Mouse (Mus musculus) heart, embryonic 16.5 days (tissue): ENCODE results near the gene Irs3. TPM values are rescaled to one million over a fixed set of nuclear protein-coding genes. Genes with fewer than 3 reads are reported as not detected.

Experiments used
- ATAC-seq: fragments of 200-750 bp; cut with Nextera tagmentation; replicated peaks from 2 replicates; pipeline ENCODE4 v1.8.0; 2017; ENCODE audit warnings: moderate number of reproducible peaks; ENCODE audit not compliant: insufficient read depth, low FRiP score; ENCODE audit errors: extremely low read depth
- H3K27ac ChIP-seq: fragments of 300-500 bp; sonication (generic); 2 replicates; pipeline ENCODE4 v1.5.1; 2014; ENCODE audit warnings: mild to moderate bottlenecking, low read length, control low read depth, moderate library complexity
- H3K27me3 ChIP-seq: fragments of 300-500 bp; sonication (generic); 2 replicates; pipeline ENCODE4 v1.6.1; 2014; ENCODE audit warnings: low read length, mixed read lengths; ENCODE audit not compliant: control insufficient read depth, insufficient read depth
- H3K36me3 ChIP-seq: fragments of 300-500 bp; sonication (generic); 2 replicates; pipeline ENCODE4 v1.6.1; 2014; ENCODE audit not compliant: control insufficient read depth, insufficient read depth
- H3K4me1 ChIP-seq: fragments of 300-500 bp; sonication (generic); 2 replicates; pipeline ENCODE4 v1.6.1; 2014; ENCODE audit warnings: low read length, mixed read lengths; ENCODE audit not compliant: control insufficient read depth, insufficient read depth
- H3K4me2 ChIP-seq: fragments of 300-500 bp; sonication (generic); 2 replicates; pipeline ENCODE4 v1.6.1; 2014; ENCODE audit warnings: low read depth, mild to moderate bottlenecking, control low read depth, low read length
- H3K4me3 ChIP-seq: fragments of 300-500 bp; sonication (generic); 2 replicates; pipeline ENCODE4 v1.5.1; 2014; ENCODE audit warnings: mild to moderate bottlenecking, control low read depth, low read length
- H3K9ac ChIP-seq: fragments of 300-500 bp; sonication (generic); 2 replicates; pipeline ENCODE4 v1.6.1; 2014; ENCODE audit warnings: low read length, control low read depth
- H3K9me3 ChIP-seq: fragments of 300-500 bp; sonication (generic); replicated peaks from 2 replicates; pipeline ENCODE4 v1.6.1; 2016; ENCODE audit warnings: low read length; ENCODE audit not compliant: control insufficient read depth
- WGBS: fragments of 180-500 bp; shearing (Covaris S2); extraction: QIAGEN DNeasy Blood & Tissue Kit; methylation state at CpG from one replicate; pipeline ENCODE4 v1.1.7; 2014; 5-methylcytosine and 5-hydroxymethylcytosine counted together
- polyA plus RNA-seq: library from polyadenylated mRNA; unstranded; fragments of >200 nt; fragmentation: Nextera tagmentation; extraction: Ambion mirVana; gene quantifications from 2 replicates; pipeline ENCODE4 v1.2.1, GENCODE M21; 2015

Gene Irs3
- polyA plus RNA-seq, 1 experiment from 2014 or later: 0.20 TPM

- H3K9me3 ChIP-seq: no peaks in the 10 kb centered on the region
- no peak overlapping the region for H3K4me3 ChIP-seq
- ATAC-seq: no peak
- H3K36me3 ChIP-seq: peaks cover 5% of the 10 kb centered on the region
- no peak overlapping the region for H3K9ac ChIP-seq
- H3K4me1 ChIP-seq: peaks cover 24% of the 10 kb centered on the region
- H3K4me2 ChIP-seq: no peak overlapping the region
- H3K27me3 ChIP-seq: no peaks in the 10 kb centered on the region
- WGBS: 97% methylated on average over 1 of the region's 1 CpGs
- H3K27ac ChIP-seq: peak overlapping the region; percentile 23
These were observed 24.7 kb upstream of the Irs3 start for GRCm38 (mm10) chr5:137670240-137670639.

- no peak overlapping the region for H3K4me3 ChIP-seq
- peak overlapping the region; percentile 41; the same call in 1 of the 2 replicates for H3K9ac ChIP-seq
- H3K4me1 ChIP-seq: peaks cover 24% of the 10 kb centered on the region
- WGBS: 39% methylated on average over 10 of the region's 10 CpGs
- peak overlapping the region; percentile 30; the same call in 1 of the 2 replicates for H3K4me2 ChIP-seq
- ATAC-seq: peak; percentile 18; the same call in 1 of the 2 replicates
- peak overlapping the region; percentile 26 for H3K27ac ChIP-seq
- no peaks in the 10 kb centered on the region for H3K27me3 ChIP-seq
- no peaks in the 10 kb centered on the region for H3K9me3 ChIP-seq
- H3K36me3 ChIP-seq: peaks cover 7% of the 10 kb centered on the region
These were observed 23.5 kb upstream of the Irs3 start for GRCm38 (mm10) chr5:137668971-137669370.

- Histone ChIP-seq H3K27me3 (no peaks in the 10 kb centered on the region), H3K9ac (no peak overlapping the region), H3K4me1 (no peaks in the 10 kb centered on the region), H3K27ac (no peak overlapping the region), H3K9me3 (peaks cover 2% of the 10 kb centered on the region; the same call in 1 of the 2 replicates), H3K36me3 (peaks cover 27% of the 10 kb centered on the region), H3K4me3 (no peak overlapping the region), H3K4me2 (no peak overlapping the region)
- WGBS: 61% methylated on average over 9 of the region's 9 CpGs
- no peak for ATAC-seq
These were observed 17.5 kb upstream of the Irs3 start for GRCm38 (mm10) chr5:137663057-137663456.

- Histone ChIP-seq H3K36me3 (peaks cover 24% of the 10 kb centered on the region), H3K4me2 (no peak overlapping the region), H3K4me1 (no peaks in the 10 kb centered on the region), H3K4me3 (no peak overlapping the region), H3K27me3 (no peaks in the 10 kb centered on the region), H3K9ac (no peak overlapping the region), H3K27ac (peak overlapping the region; percentile 42), H3K9me3 (peaks cover 2% of the 10 kb centered on the region; the same call in 1 of the 2 replicates)
- no peak for ATAC-seq
- 74% methylated on average over 6 of the region's 6 CpGs for WGBS
These were observed 14.7 kb upstream of the Irs3 start for GRCm38 (mm10) chr5:137660064-137660688.

- peak; percentile 49 for ATAC-seq
- H3K27ac ChIP-seq: no peak overlapping the region
- no peaks in the 10 kb centered on the region for H3K27me3 ChIP-seq
- peaks cover 2% of the 10 kb centered on the region; the same call in 1 of the 2 replicates for H3K9me3 ChIP-seq
- H3K36me3 ChIP-seq: peaks cover 19% of the 10 kb centered on the region
- H3K4me3 ChIP-seq: no peak overlapping the region
- H3K9ac ChIP-seq: no peak overlapping the region
- H3K4me1 ChIP-seq: no peaks in the 10 kb centered on the region
- 28% methylated on average over 6 of the region's 6 CpGs for WGBS
- H3K4me2 ChIP-seq: no peak overlapping the region
These were observed 11.5 kb upstream of the Irs3 start for GRCm38 (mm10) chr5:137656977-137657376.

GRCm38 (mm10) chr5:137654746-137655145 is 9.2 kb upstream of the Irs3 start:
- Histone ChIP-seq H3K27ac (no peak overlapping the region), H3K27me3 (no peaks in the 10 kb centered on the region), H3K4me2 (no peak overlapping the region), H3K9ac (no peak overlapping the region), H3K9me3 (peaks cover 2% of the 10 kb centered on the region; the same call in 1 of the 2 replicates), H3K4me1 (no peaks in the 10 kb centered on the region), H3K36me3 (peaks cover 20% of the 10 kb centered on the region), H3K4me3 (no peak overlapping the region)
- WGBS: 62% methylated on average over 7 of the region's 7 CpGs
- no peak for ATAC-seq

GRCm38 (mm10) chr5:137653366-137653765 is 7.9 kb upstream of the Irs3 start:
- Histone ChIP-seq H3K4me2 (no peak overlapping the region), H3K4me1 (no peaks in the 10 kb centered on the region), H3K9me3 (peaks cover 2% of the 10 kb centered on the region; the same call in 1 of the 2 replicates), H3K4me3 (no peak overlapping the region), H3K27me3 (no peaks in the 10 kb centered on the region), H3K9ac (no peak overlapping the region), H3K36me3 (peaks cover 15% of the 10 kb centered on the region), H3K27ac (no peak overlapping the region)
- 90% methylated on average over 10 of the region's 10 CpGs for WGBS
- ATAC-seq: no peak

GRCm38 (mm10) chr5:137652474-137652873 is 7.0 kb upstream of the Irs3 start:
- H3K27ac ChIP-seq: no peak overlapping the region
- no peak overlapping the region for H3K4me2 ChIP-seq
- peak; percentile 49; the same call in 1 of the 2 replicates for ATAC-seq
- no peaks in the 10 kb centered on the region for H3K4me1 ChIP-seq
- WGBS: 24% methylated on average over 3 of the region's 3 CpGs
- H3K9ac ChIP-seq: no peak overlapping the region
- H3K9me3 ChIP-seq: no peaks in the 10 kb centered on the region
- peaks cover 11% of the 10 kb centered on the region for H3K36me3 ChIP-seq
- no peak overlapping the region for H3K4me3 ChIP-seq
- H3K27me3 ChIP-seq: no peaks in the 10 kb centered on the region
